Mouse (Mus musculus) hindbrain, embryonic 12.5 days (tissue): ENCODE results near the gene Gmds. TPM values are rescaled to one million over a fixed set of nuclear protein-coding genes. Genes with fewer than 3 reads are reported as not detected.

Experiments
- ATAC-seq: fragments of 200-750 bp; cut with Nextera tagmentation; 2 replicates; pipeline ENCODE4 v1.8.0; 2017; ENCODE audit warnings: moderate TSS enrichment; ENCODE audit not compliant: low FRiP score
- H3K27ac ChIP-seq: fragments of 300-500 bp; sonication (generic); 2 replicates; pipeline ENCODE4 v1.5.1; 2016; ENCODE audit warnings: mild to moderate bottlenecking
- H3K27me3 ChIP-seq: fragments of 300-500 bp; sonication (generic); 2 replicates; pipeline ENCODE4 v1.6.1; 2016; ENCODE audit warnings: mild to moderate bottlenecking
- H3K36me3 ChIP-seq: fragments of 300-500 bp; sonication (generic); 2 replicates; pipeline ENCODE4 v1.6.1; 2016; ENCODE audit warnings: mild to moderate bottlenecking
- H3K4me1 ChIP-seq: fragments of 300-500 bp; sonication (generic); 2 replicates; pipeline ENCODE4 v1.6.1; 2016
- H3K4me2 ChIP-seq: fragments of 300-500 bp; sonication (generic); replicated peaks from 2 replicates; pipeline ENCODE4 v1.6.1; 2016; ENCODE audit warnings: mild to moderate bottlenecking
- H3K4me3 ChIP-seq: fragments of 300-500 bp; sonication (generic); 2 replicates; pipeline ENCODE4 v1.5.1; 2016; ENCODE audit warnings: mild to moderate bottlenecking
- H3K9ac ChIP-seq: fragments of 300-500 bp; sonication (generic); 2 replicates; pipeline ENCODE4 v1.6.1; 2016; ENCODE audit warnings: mild to moderate bottlenecking, moderate library complexity
- H3K9me3 ChIP-seq: fragments of 300-500 bp; sonication (generic); replicated peaks from 2 replicates; pipeline ENCODE4 v1.6.1; 2016; ENCODE audit warnings: mild to moderate bottlenecking
- WGBS: fragments of 180-500 bp; shearing (Covaris S2); methylation state at CpG from one replicate; pipeline ENCODE4 v1.1.7; 2016; 5-methylcytosine and 5-hydroxymethylcytosine counted together
- polyA plus RNA-seq: library from polyadenylated mRNA; unstranded; fragments of >200 nt; fragmentation: Nextera tagmentation; extraction: Ambion mirVana; gene quantifications from 2 replicates; pipeline ENCODE4 v1.2.1, GENCODE M21; 2016

Gmds gene
- polyA plus RNA-seq, 1 experiment from 2014 or later = 34.4 TPM

DNA sequence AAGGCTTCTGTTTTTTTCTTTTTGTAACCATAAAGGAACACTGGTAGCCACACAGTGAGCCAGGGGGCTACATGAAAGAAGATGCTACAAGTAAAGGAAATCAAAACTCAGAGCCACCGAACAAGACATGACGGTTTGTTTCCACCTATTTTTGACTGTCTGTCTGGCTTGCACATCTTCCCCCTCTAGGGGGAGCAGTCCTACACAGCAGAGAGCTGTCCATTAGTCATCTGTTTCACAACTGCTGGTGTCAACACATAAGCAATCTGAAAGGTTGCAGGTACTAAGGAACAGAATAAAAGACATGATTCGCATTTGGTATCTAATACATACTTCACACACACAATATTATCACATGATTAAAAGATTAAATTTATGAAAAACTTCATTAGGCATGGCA lies 25.9 kb downstream of the Gmds start:
- Histone ChIP-seq H3K4me3 (no peak overlapping the region), H3K27ac (no peak overlapping the region), H3K27me3 (no peaks in the 10 kb centered on the region), H3K4me2 (no peak overlapping the region), H3K36me3 (no peaks in the 10 kb centered on the region), H3K4me1 (no peaks in the 10 kb centered on the region), H3K9me3 (no peaks in the 10 kb centered on the region), H3K9ac (no peak overlapping the region)
- ATAC-seq = no peak
- 77% methylated on average over 3 of the region's 3 CpGs for whole genome bisulfite sequencing

GRCm38 (mm10) chr13:32311476-32311875 lies 27.1 kb downstream of the Gmds start:
- Histone ChIP-seq H3K4me3 (no peak overlapping the region), H3K9me3 (no peaks in the 10 kb centered on the region), H3K27ac (no peak overlapping the region), H3K36me3 (no peaks in the 10 kb centered on the region), H3K27me3 (no peaks in the 10 kb centered on the region), H3K4me1 (no peaks in the 10 kb centered on the region), H3K9ac (no peak overlapping the region), H3K4me2 (no peak overlapping the region)
- WGBS = 85% methylated on average over 2 of the region's 2 CpGs
- ATAC-seq = no peak

GRCm38 (mm10) chr13:32298456-32298855 lies 40.1 kb downstream of the Gmds start:
- Histone ChIP-seq H3K4me2 (no peak overlapping the region), H3K9me3 (no peaks in the 10 kb centered on the region), H3K4me1 (no peaks in the 10 kb centered on the region), H3K4me3 (no peak overlapping the region), H3K27me3 (no peaks in the 10 kb centered on the region), H3K27ac (no peak overlapping the region), H3K9ac (no peak overlapping the region), H3K36me3 (no peaks in the 10 kb centered on the region)
- WGBS = 21% methylated on average over 1 of the region's 1 CpGs
- ATAC-seq = no peak

DNA sequence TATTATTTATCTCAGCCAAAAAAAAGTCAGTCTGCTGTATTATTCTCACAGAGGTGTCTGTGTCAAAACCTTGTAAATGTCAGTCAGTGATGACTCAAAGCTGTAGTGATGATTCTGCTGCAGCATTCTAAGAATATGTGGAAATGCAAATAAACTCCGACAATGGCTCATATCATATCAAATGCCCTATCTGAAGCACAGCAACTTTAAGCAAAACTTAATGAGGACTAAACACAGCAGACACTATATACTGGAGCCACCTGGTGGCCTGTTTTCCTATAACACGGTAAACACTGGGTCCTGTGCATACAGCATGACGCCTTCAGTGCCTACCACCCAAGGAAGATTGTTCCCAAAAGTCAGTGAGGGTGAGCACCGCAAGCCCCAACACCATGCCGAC lies 41.1 kb downstream of the Gmds start:
- Histone ChIP-seq H3K27ac (no peak overlapping the region), H3K4me1 (no peaks in the 10 kb centered on the region), H3K9ac (no peak overlapping the region), H3K27me3 (no peaks in the 10 kb centered on the region), H3K4me2 (no peak overlapping the region), H3K36me3 (no peaks in the 10 kb centered on the region), H3K9me3 (no peaks in the 10 kb centered on the region), H3K4me3 (no peak overlapping the region)
- no peak for ATAC-seq
- 54% methylated on average over 5 of the region's 5 CpGs for WGBS

GRCm38 (mm10) chr13:32294416-32295195 lies 43.9 kb downstream of the Gmds start:
- Histone ChIP-seq H3K36me3 (no peaks in the 10 kb centered on the region), H3K9ac (no peak overlapping the region), H3K9me3 (no peaks in the 10 kb centered on the region), H3K27ac (no peak overlapping the region), H3K27me3 (no peaks in the 10 kb centered on the region), H3K4me3 (no peak overlapping the region), H3K4me1 (no peaks in the 10 kb centered on the region), H3K4me2 (no peak overlapping the region)
- WGBS = 70% methylated on average over 3 of the region's 3 CpGs
- ATAC-seq = no peak

GRCm38 (mm10) chr13:32272937-32273496 lies 65.5 kb downstream of the Gmds start:
- Histone ChIP-seq H3K9ac (no peak overlapping the region), H3K4me3 (no peak overlapping the region), H3K27me3 (no peaks in the 10 kb centered on the region), H3K36me3 (no peaks in the 10 kb centered on the region), H3K9me3 (no peaks in the 10 kb centered on the region), H3K27ac (no peak overlapping the region), H3K4me1 (no peaks in the 10 kb centered on the region), H3K4me2 (no peak overlapping the region)
- 93% methylated on average over 2 of the region's 2 CpGs for WGBS
- no peak for ATAC-seq

DNA sequence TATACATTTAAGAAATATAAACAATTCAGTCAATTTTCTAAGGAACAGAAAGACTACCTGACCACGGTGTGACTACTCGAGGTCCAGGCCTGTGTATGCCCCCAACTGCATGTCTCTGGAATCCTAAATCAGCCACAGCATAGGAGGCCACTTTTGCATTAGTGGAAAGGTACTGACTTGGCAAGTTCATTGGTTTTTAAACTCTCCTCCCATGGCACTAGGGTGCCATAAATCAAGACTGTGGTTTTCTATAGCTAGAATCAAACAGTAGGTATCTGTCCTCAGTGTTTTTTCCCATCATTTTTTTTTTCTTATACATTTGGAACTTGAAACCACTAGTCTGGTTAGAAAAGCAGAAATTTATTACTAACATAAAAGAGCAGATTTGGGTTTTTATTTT lies 68.8 kb downstream of the Gmds start:
- Histone ChIP-seq H3K36me3 (no peaks in the 10 kb centered on the region), H3K4me3 (no peak overlapping the region), H3K9me3 (no peaks in the 10 kb centered on the region), H3K4me2 (no peak overlapping the region), H3K4me1 (no peaks in the 10 kb centered on the region), H3K27me3 (no peaks in the 10 kb centered on the region), H3K27ac (no peak overlapping the region), H3K9ac (no peak overlapping the region)
- ATAC-seq = no peak
- WGBS = 75% methylated on average over 2 of the region's 2 CpGs

- Histone ChIP-seq H3K27ac (no peak overlapping the region), H3K27me3 (no peaks in the 10 kb centered on the region), H3K9ac (no peak overlapping the region), H3K4me3 (no peak overlapping the region), H3K36me3 (no peaks in the 10 kb centered on the region), H3K4me2 (no peak overlapping the region), H3K4me1 (no peaks in the 10 kb centered on the region), H3K9me3 (no peaks in the 10 kb centered on the region)
- no peak for ATAC-seq
- 84% methylated on average over 2 of the region's 2 CpGs for WGBS
Observed at GRCm38 (mm10) chr13:32269261-32269660, 69.3 kb downstream of the Gmds start.

DNA sequence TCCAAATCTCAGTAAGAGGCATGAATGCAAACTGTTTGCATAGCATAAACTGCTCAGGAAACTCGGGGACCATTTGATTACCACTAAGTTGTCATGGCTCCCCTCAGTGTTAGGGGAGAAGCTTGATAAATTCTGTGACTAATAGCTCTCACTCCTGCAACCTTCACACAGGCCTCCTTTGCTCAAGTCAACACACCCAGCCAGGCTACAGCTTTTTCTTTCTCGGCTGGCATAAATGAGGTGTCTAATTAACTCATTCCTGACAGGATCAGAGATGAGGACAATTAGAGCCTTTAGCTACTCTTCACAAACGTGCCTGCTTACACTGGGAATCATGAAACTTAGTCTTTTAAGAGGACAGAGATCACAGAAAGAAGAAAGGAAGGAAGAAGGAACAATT lies 70.3 kb downstream of the Gmds start:
- ATAC-seq = no peak
- H3K4me3 ChIP-seq = no peak overlapping the region
- H3K9ac ChIP-seq = no peak overlapping the region
- no peak overlapping the region for H3K27ac ChIP-seq
- WGBS = 32% methylated on average over 3 of the region's 3 CpGs
- no peaks in the 10 kb centered on the region for H3K36me3 ChIP-seq
- H3K9me3 ChIP-seq = no peaks in the 10 kb centered on the region
- no peaks in the 10 kb centered on the region for H3K4me1 ChIP-seq
- H3K27me3 ChIP-seq = no peaks in the 10 kb centered on the region
- H3K4me2 ChIP-seq = no peak overlapping the region

DNA sequence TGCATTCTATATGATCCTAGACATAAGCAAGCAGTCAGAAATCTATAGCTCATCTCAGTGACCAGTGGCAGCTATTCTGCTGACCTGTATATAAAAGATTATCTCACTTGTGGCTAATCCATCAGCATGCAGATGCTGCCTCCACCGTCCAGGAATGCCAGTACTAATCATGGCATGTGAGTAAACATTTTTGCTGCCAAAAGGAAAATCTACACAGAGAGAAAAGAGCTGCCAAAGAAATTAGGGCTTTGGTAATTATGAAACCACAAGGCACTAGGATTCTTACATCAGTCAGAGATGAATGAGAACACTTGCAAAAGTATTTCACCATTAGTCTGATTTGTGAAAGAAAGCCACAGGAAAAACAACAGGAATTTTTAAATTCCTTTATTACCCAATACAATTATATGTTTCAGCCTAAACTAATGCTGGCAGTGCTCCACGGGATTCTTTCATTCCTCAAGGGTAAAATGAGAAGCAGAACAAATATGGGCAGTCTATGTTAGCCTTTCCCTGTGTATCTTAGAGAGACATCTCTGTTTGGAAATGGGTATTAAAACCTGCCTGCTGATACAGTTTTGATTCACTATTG lies 71.3 kb downstream of the Gmds start:
- Histone ChIP-seq H3K9ac (no peak overlapping the region), H3K4me3 (no peak overlapping the region), H3K27ac (no peak overlapping the region), H3K9me3 (no peaks in the 10 kb centered on the region), H3K4me1 (no peaks in the 10 kb centered on the region), H3K4me2 (no peak overlapping the region), H3K36me3 (no peaks in the 10 kb centered on the region), H3K27me3 (no peaks in the 10 kb centered on the region)
- ATAC-seq = no peak
- 49% methylated on average over 2 of the region's 2 CpGs for WGBS

- WGBS = 57% methylated on average over 3 of the region's 3 CpGs
- H3K4me2 ChIP-seq = no peak overlapping the region
Observed at GRCm38 (mm10) chr13:32266721-32267120, 71.8 kb downstream of the Gmds start.

GRCm38 (mm10) chr13:32256121-32256520 lies 82.4 kb downstream of the Gmds start:
- H3K36me3 ChIP-seq = no peaks in the 10 kb centered on the region
- no peak overlapping the region for H3K9ac ChIP-seq
- no peak overlapping the region for H3K4me3 ChIP-seq
- H3K4me1 ChIP-seq = 0 out of 2 replicates have a peak, but pooled peaks cover 2% of the 10 kb centered on the region
- no peak overlapping the region for H3K27ac ChIP-seq
- H3K27me3 ChIP-seq = no peaks in the 10 kb centered on the region
- no peak for ATAC-seq
- 72% methylated on average over 2 of the region's 2 CpGs for WGBS
- H3K4me2 ChIP-seq = no peak overlapping the region
- H3K9me3 ChIP-seq = no peaks in the 10 kb centered on the region

More at GRCm38 (mm10) chr13:32266721-32267120, 71.8 kb downstream of the Gmds start:
- Histone ChIP-seq H3K4me3 (no peak overlapping the region), H3K9ac (no peak overlapping the region), H3K9me3 (no peaks in the 10 kb centered on the region), H3K4me1 (no peaks in the 10 kb centered on the region), H3K36me3 (no peaks in the 10 kb centered on the region), H3K27ac (no peak overlapping the region), H3K27me3 (no peaks in the 10 kb centered on the region)
- ATAC-seq = no peak

GRCm38 (mm10) chr13:32252276-32252675 lies 86.3 kb downstream of the Gmds start:
- Histone ChIP-seq H3K4me2 (no peak overlapping the region), H3K27ac (no peak overlapping the region), H3K4me1 (0 out of 2 replicates have a peak, but pooled peaks cover 2% of the 10 kb centered on the region), H3K4me3 (no peak overlapping the region), H3K9me3 (no peaks in the 10 kb centered on the region), H3K27me3 (no peaks in the 10 kb centered on the region), H3K36me3 (no peaks in the 10 kb centered on the region), H3K9ac (no peak overlapping the region)
- WGBS = 72% methylated on average over 4 of the region's 4 CpGs
- no peak for ATAC-seq
